Mouse (Mus musculus) hindbrain, embryonic 12.5 days (tissue): ENCODE measurements at regions not wholly inside any gene's neighbourhood (a gene's known extent, or its start where the extent isn't known, plus 50 kb on each side); places are given as distances from the start of the nearest gene placed in this dataset.
"Not testable (repeated sequence)": the region's sequence is repeated elsewhere in the genome, so short reads cannot be mapped to it uniquely, and the experiment has no call there.

Experiments
- ATAC-seq: fragments of 200-750 bp; cut with Nextera tagmentation; 2 replicates; pipeline ENCODE4 v1.8.0; 2017; ENCODE audit warnings: moderate TSS enrichment; ENCODE audit not compliant: low FRiP score
- H3K27ac ChIP-seq: fragments of 300-500 bp; sonication (generic); 2 replicates; pipeline ENCODE4 v1.5.1; 2016; ENCODE audit warnings: mild to moderate bottlenecking
- H3K27me3 ChIP-seq: fragments of 300-500 bp; sonication (generic); 2 replicates; pipeline ENCODE4 v1.6.1; 2016; ENCODE audit warnings: mild to moderate bottlenecking
- H3K36me3 ChIP-seq: fragments of 300-500 bp; sonication (generic); 2 replicates; pipeline ENCODE4 v1.6.1; 2016; ENCODE audit warnings: mild to moderate bottlenecking
- H3K4me1 ChIP-seq: fragments of 300-500 bp; sonication (generic); 2 replicates; pipeline ENCODE4 v1.6.1; 2016
- H3K4me2 ChIP-seq: fragments of 300-500 bp; sonication (generic); replicated peaks from 2 replicates; pipeline ENCODE4 v1.6.1; 2016; ENCODE audit warnings: mild to moderate bottlenecking
- H3K4me3 ChIP-seq: fragments of 300-500 bp; sonication (generic); 2 replicates; pipeline ENCODE4 v1.5.1; 2016; ENCODE audit warnings: mild to moderate bottlenecking
- H3K9ac ChIP-seq: fragments of 300-500 bp; sonication (generic); 2 replicates; pipeline ENCODE4 v1.6.1; 2016; ENCODE audit warnings: mild to moderate bottlenecking, moderate library complexity
- H3K9me3 ChIP-seq: fragments of 300-500 bp; sonication (generic); replicated peaks from 2 replicates; pipeline ENCODE4 v1.6.1; 2016; ENCODE audit warnings: mild to moderate bottlenecking
- WGBS: fragments of 180-500 bp; shearing (Covaris S2); methylation state at CpG from one replicate; pipeline ENCODE4 v1.1.7; 2016; 5-methylcytosine and 5-hydroxymethylcytosine counted together

- Histone ChIP-seq H3K27ac (no peak overlapping the region), H3K9me3 (no peaks in the 10 kb centered on the region), H3K27me3 (no peaks in the 10 kb centered on the region), H3K4me2 (no peak overlapping the region), H3K9ac (no peak overlapping the region), H3K4me1 (0 out of 2 replicates have a peak, but pooled peaks cover 2% of the 10 kb centered on the region), H3K4me3 (no peak overlapping the region), H3K36me3 (no peaks in the 10 kb centered on the region)
- WGBS, result 83% methylated on average over 4 of the region's 4 CpGs
- no peak for ATAC-seq
These were observed 284.0 kb downstream of the Rapgef2 start for GRCm38 (mm10) chr3:79002173-79002848.

- 92% methylated on average over 4 of the region's 4 CpGs for WGBS
- no peak for ATAC-seq
- H3K9me3 ChIP-seq, result no peaks in the 10 kb centered on the region
- no peaks in the 10 kb centered on the region for H3K36me3 ChIP-seq
- H3K27ac ChIP-seq, result no peak overlapping the region
- H3K4me3 ChIP-seq, result no peak overlapping the region
- no peak overlapping the region for H3K4me2 ChIP-seq
- 0 out of 2 replicates have a peak, but pooled peaks cover 2% of the 10 kb centered on the region for H3K4me1 ChIP-seq
- H3K27me3 ChIP-seq, result no peaks in the 10 kb centered on the region
- no peak overlapping the region for H3K9ac ChIP-seq
These were observed 284.6 kb downstream of the Rapgef2 start for GRCm38 (mm10) chr3:79001754-79002153.

- Histone ChIP-seq H3K4me2 (no peak overlapping the region), H3K4me3 (no peak overlapping the region), H3K36me3 (no peaks in the 10 kb centered on the region), H3K27ac (no peak overlapping the region), H3K9ac (no peak overlapping the region), H3K9me3 (no peaks in the 10 kb centered on the region), H3K4me1 (0 out of 2 replicates have a peak, but pooled peaks cover 2% of the 10 kb centered on the region), H3K27me3 (no peaks in the 10 kb centered on the region)
- 83% methylated on average over 2 of the region's 2 CpGs for WGBS
- ATAC-seq, result no peak
These were observed 286.0 kb downstream of the Rapgef2 start for GRCm38 (mm10) chr3:79000293-79000692.

- 65% methylated on average over 3 of the region's 3 CpGs for WGBS
- H3K4me3 ChIP-seq, result no peak overlapping the region
- no peaks in the 10 kb centered on the region for H3K36me3 ChIP-seq
- no peak overlapping the region for H3K9ac ChIP-seq
- no peak overlapping the region for H3K27ac ChIP-seq
- H3K4me1 ChIP-seq, result 0 out of 2 replicates have a peak, but pooled peaks cover 2% of the 10 kb centered on the region
- no peaks in the 10 kb centered on the region for H3K9me3 ChIP-seq
- no peaks in the 10 kb centered on the region for H3K27me3 ChIP-seq
- ATAC-seq, result no peak
- H3K4me2 ChIP-seq, result no peak overlapping the region
These were observed 286.5 kb downstream of the Rapgef2 start for GRCm38 (mm10) chr3:78999803-79000202.

GRCm38 (mm10) chr3:78988120-78988519 is 298.2 kb downstream of the Rapgef2 start:
- Histone ChIP-seq H3K36me3 (no peaks in the 10 kb centered on the region), H3K4me3 (no peak overlapping the region), H3K9ac (no peak overlapping the region), H3K9me3 (no peaks in the 10 kb centered on the region), H3K27ac (no peak overlapping the region), H3K27me3 (no peaks in the 10 kb centered on the region), H3K4me1 (no peaks in the 10 kb centered on the region), H3K4me2 (no peak overlapping the region)
- no peak for ATAC-seq
- 68% methylated on average over 2 of the region's 2 CpGs for WGBS

- Histone ChIP-seq H3K36me3 (no peaks in the 10 kb centered on the region), H3K4me3 (no peak overlapping the region), H3K27me3 (no peaks in the 10 kb centered on the region), H3K4me1 (no peaks in the 10 kb centered on the region), H3K4me2 (no peak overlapping the region), H3K27ac (no peak overlapping the region), H3K9ac (no peak overlapping the region), H3K9me3 (no peaks in the 10 kb centered on the region)
- no peak for ATAC-seq
- WGBS, result 80% methylated on average over 7 of the region's 7 CpGs
These were observed 299.6 kb downstream of the Rapgef2 start for GRCm38 (mm10) chr3:78986726-78987125.

- Histone ChIP-seq H3K27ac (no peak overlapping the region), H3K4me2 (no peak overlapping the region), H3K4me3 (no peak overlapping the region), H3K27me3 (no peaks in the 10 kb centered on the region), H3K4me1 (no peaks in the 10 kb centered on the region), H3K36me3 (no peaks in the 10 kb centered on the region), H3K9me3 (no peaks in the 10 kb centered on the region), H3K9ac (no peak overlapping the region)
- ATAC-seq, result peak; percentile 32; the same call in 1 of the 2 replicates
- WGBS, result 90% methylated on average over 3 of the region's 3 CpGs
These were observed 305.3 kb downstream of the Rapgef2 start for GRCm38 (mm10) chr3:78981057-78981456.

- 85% methylated on average over 4 of the region's 4 CpGs for WGBS
- Histone ChIP-seq H3K9me3 (no peaks in the 10 kb centered on the region), H3K9ac (no peak overlapping the region), H3K4me1 (no peaks in the 10 kb centered on the region), H3K36me3 (no peaks in the 10 kb centered on the region), H3K4me3 (no peak overlapping the region), H3K27ac (no peak overlapping the region), H3K4me2 (no peak overlapping the region), H3K27me3 (no peaks in the 10 kb centered on the region)
- ATAC-seq, result no peak
These were observed 307.5 kb downstream of the Rapgef2 start for GRCm38 (mm10) chr3:78978781-78979180.

- not testable (repeated sequence) for H3K4me1 ChIP-seq, H3K36me3 ChIP-seq, H3K9me3 ChIP-seq, H3K27me3 ChIP-seq, H3K27ac ChIP-seq
- H3K9ac ChIP-seq, result peak overlapping the region; percentile 64
- H3K4me3 ChIP-seq, result peak overlapping the region; percentile 44
- 4% methylated on average over 52 of the region's 57 CpGs for WGBS
- ATAC-seq, result peak; percentile 92
- peak overlapping the region; percentile 65 for H3K4me2 ChIP-seq
These were observed 319.4 kb downstream of the Rapgef2 start for GRCm38 (mm10) chr3:78966683-78967549.

GRCm38 (mm10) chr3:78964231-78964858 is 322.0 kb downstream of the Rapgef2 start:
- Histone ChIP-seq H3K4me1 (no peaks in the 10 kb centered on the region), H3K27ac (no peak overlapping the region), H3K9me3 (no peaks in the 10 kb centered on the region), H3K27me3 (no peaks in the 10 kb centered on the region), H3K36me3 (no peaks in the 10 kb centered on the region), H3K4me2 (no peak overlapping the region), H3K9ac (no peak overlapping the region), H3K4me3 (no peak overlapping the region)
- ATAC-seq, result no peak
- 84% methylated on average over 9 of the region's 9 CpGs for WGBS

- H3K9me3 ChIP-seq, result no peaks in the 10 kb centered on the region
- H3K9ac ChIP-seq, result no peak overlapping the region
- H3K36me3 ChIP-seq, result no peaks in the 10 kb centered on the region
- H3K27me3 ChIP-seq, result no peaks in the 10 kb centered on the region
- H3K27ac ChIP-seq, result no peak overlapping the region
- no peak overlapping the region for H3K4me3 ChIP-seq
- peak; percentile 66 for ATAC-seq
- no peak overlapping the region for H3K4me2 ChIP-seq
- no peaks in the 10 kb centered on the region for H3K4me1 ChIP-seq
- WGBS, result 19% methylated on average over 1 of the region's 1 CpGs
These were observed 327.5 kb downstream of the Rapgef2 start for GRCm38 (mm10) chr3:78958781-78959180.

GRCm38 (mm10) chr3:78955364-78955763 is 331.0 kb downstream of the Rapgef2 start:
- Histone ChIP-seq H3K36me3 (no peaks in the 10 kb centered on the region), H3K4me2 (no peak overlapping the region), H3K27me3 (no peaks in the 10 kb centered on the region)

More at GRCm38 (mm10) chr3:78955364-78955763, 331.0 kb downstream of the Rapgef2 start:
- no peaks in the 10 kb centered on the region for H3K4me1 ChIP-seq
- H3K9ac ChIP-seq, result no peak overlapping the region
- H3K27ac ChIP-seq, result no peak overlapping the region
- ATAC-seq, result no peak
- no peak overlapping the region for H3K4me3 ChIP-seq
- WGBS, result 85% methylated on average over 7 of the region's 7 CpGs
- no peaks in the 10 kb centered on the region for H3K9me3 ChIP-seq
